Mouse (Mus musculus) limb, embryonic 13.5 days (tissue): Measurements from ENCODE around the gene Tulp2. TPM values are rescaled to one million over a fixed set of nuclear protein-coding genes. Genes with fewer than 3 reads are reported as not detected.

Experiments used
- ATAC-seq: fragments of 200-750 bp; cut with Nextera tagmentation; 2 replicates; pipeline ENCODE4 v1.8.0; 2017; ENCODE audit warnings: low read depth, moderate number of reproducible peaks, moderate TSS enrichment; ENCODE audit not compliant: low FRiP score
- H3K27ac ChIP-seq: fragments of 300-500 bp; sonication (generic); 2 replicates; pipeline ENCODE4 v1.5.1; 2015; ENCODE audit warnings: inconsistent platforms, mild to moderate bottlenecking, moderate library complexity
- H3K27me3 ChIP-seq: fragments of 300-500 bp; sonication (generic); 2 replicates; pipeline ENCODE4 v1.6.1; 2015; ENCODE audit warnings: mild to moderate bottlenecking, inconsistent platforms
- H3K36me3 ChIP-seq: fragments of 300-500 bp; sonication (generic); 2 replicates; pipeline ENCODE4 v1.6.1; 2015; ENCODE audit warnings: inconsistent platforms, mild to moderate bottlenecking, moderate library complexity
- H3K4me1 ChIP-seq: fragments of 300-500 bp; sonication (generic); 2 replicates; pipeline ENCODE4 v1.6.1; 2015; ENCODE audit warnings: inconsistent platforms
- H3K4me2 ChIP-seq: fragments of 300-500 bp; sonication (generic); replicated peaks from 2 replicates; pipeline ENCODE4 v1.6.1; 2015; ENCODE audit warnings: inconsistent platforms, mild to moderate bottlenecking, moderate library complexity
- H3K4me3 ChIP-seq: fragments of 300-500 bp; sonication (generic); 2 replicates; pipeline ENCODE4 v1.5.1; 2015; ENCODE audit warnings: moderate library complexity, mild to moderate bottlenecking, inconsistent platforms
- H3K9ac ChIP-seq: fragments of 300-500 bp; sonication (generic); 2 replicates; pipeline ENCODE4 v1.6.1; 2015; ENCODE audit warnings: mild to moderate bottlenecking, inconsistent platforms
- H3K9me3 ChIP-seq: fragments of 300-500 bp; sonication (generic); 2 replicates; pipeline ENCODE4 v1.6.1; 2016; ENCODE audit warnings: inconsistent platforms
- WGBS: fragments of 180-500 bp; shearing (Covaris S2); methylation state at CpG from one replicate; pipeline ENCODE4 v1.1.7; 2015; 5-methylcytosine and 5-hydroxymethylcytosine counted together
- polyA plus RNA-seq: library from polyadenylated mRNA; unstranded; fragments of >200 nt; fragmentation: Nextera tagmentation; extraction: Ambion mirVana; gene quantifications from 2 replicates; pipeline ENCODE4 v1.2.1, GENCODE M21; 2015

Gene Tulp2
- 1.0 and 1.2 TPM in 2 replicates for polyA plus RNA-seq

- H3K36me3 ChIP-seq = no peaks in the 10 kb centered on the region
- no peak within 1 kb of the TSS for H3K9ac ChIP-seq
- H3K27me3 ChIP-seq = no peaks in the 10 kb centered on the region
- H3K4me2 ChIP-seq = no peak within 1 kb of the TSS
- H3K27ac ChIP-seq = no peak within 1 kb of the TSS
- peak; percentile 80 for ATAC-seq
- no peak within 1 kb of the TSS for H3K4me3 ChIP-seq
- H3K4me1 ChIP-seq = 0 out of 2 replicates have a peak, but pooled peaks cover 3% of the 10 kb centered on the region
- no peaks in the 10 kb centered on the region for H3K9me3 ChIP-seq
- 49% methylated on average over 15 of the region's 15 CpGs for WGBS
These were observed at the start of gene Tulp2 for GRCm38 (mm10) chr7:45481374-45481927. Gene Tulp2 (plus strand): TSS chr7:45481877.

GRCm38 (mm10) chr7:45433835-45434202 lies 47.9 kb upstream of the Tulp2 start:
- Histone ChIP-seq H3K4me1 (peaks cover 47% of the 10 kb centered on the region), H3K36me3 (peaks cover 33% of the 10 kb centered on the region), H3K4me2 (peak overlapping the region; percentile 98), H3K9me3 (no peaks in the 10 kb centered on the region), H3K27me3 (no peaks in the 10 kb centered on the region), H3K4me3 (peak overlapping the region; percentile 93), H3K27ac (peak overlapping the region; percentile 88), H3K9ac (peak overlapping the region; percentile 94)
- ATAC-seq = no peak
- WGBS = 2% methylated on average over 7 of the region's 7 CpGs

- Histone ChIP-seq H3K9ac (peak within 1 kb of the TSS; percentile 94), H3K27ac (peak within 1 kb of the TSS; percentile 88), H3K4me2 (peak within 1 kb of the TSS; percentile 98), H3K27me3 (no peaks in the 10 kb centered on the region), H3K36me3 (peaks cover 29% of the 10 kb centered on the region), H3K4me3 (peak within 1 kb of the TSS; percentile 93), H3K9me3 (no peaks in the 10 kb centered on the region), H3K4me1 (peaks cover 47% of the 10 kb centered on the region)
- ATAC-seq = peak; percentile 97
- under 1% methylated on average over 45 of the region's 45 CpGs for WGBS
These were observed 47.3 kb upstream of the Tulp2 start, which contains the start of gene Gys1 for GRCm38 (mm10) chr7:45434203-45435015. Gene Gys1 (plus strand): TSS chr7:45434844.

GRCm38 (mm10) chr7:45435038-45435437 lies 46.6 kb upstream of the Tulp2 start:
- no peaks in the 10 kb centered on the region for H3K9me3 ChIP-seq
- H3K36me3 ChIP-seq = peaks cover 29% of the 10 kb centered on the region
- peak overlapping the region; percentile 72; the same call in 1 of the 2 replicates for H3K27ac ChIP-seq
- peak overlapping the region; percentile 93 for H3K4me3 ChIP-seq
- peak overlapping the region; percentile 82 for H3K4me2 ChIP-seq
- 3% methylated on average over 16 of the region's 16 CpGs for WGBS
- H3K4me1 ChIP-seq = peaks cover 47% of the 10 kb centered on the region
- H3K27me3 ChIP-seq = no peaks in the 10 kb centered on the region
- peak overlapping the region; percentile 77 for H3K9ac ChIP-seq
- ATAC-seq = no peak; the same call in 1 of the 2 replicates

- Histone ChIP-seq H3K27ac (no peak overlapping the region), H3K9ac (peak overlapping the region; percentile 77; the same call in 1 of the 2 replicates), H3K4me1 (peaks cover 47% of the 10 kb centered on the region), H3K4me3 (0 out of 2 replicates have a peak overlapping the region, but pooled peaks have one; percentile 13), H3K9me3 (no peaks in the 10 kb centered on the region), H3K36me3 (peaks cover 29% of the 10 kb centered on the region), H3K27me3 (no peaks in the 10 kb centered on the region), H3K4me2 (peak overlapping the region; percentile 82)
- ATAC-seq = no peak
- WGBS = 90% methylated on average over 5 of the region's 5 CpGs
These were observed 45.2 kb upstream of the Tulp2 start for GRCm38 (mm10) chr7:45436444-45436843.

GRCm38 (mm10) chr7:45437046-45437445 lies 44.6 kb upstream of the Tulp2 start:
- no peak for ATAC-seq
- Histone ChIP-seq H3K9ac (no peak overlapping the region), H3K9me3 (no peaks in the 10 kb centered on the region), H3K4me1 (peaks cover 47% of the 10 kb centered on the region), H3K27me3 (no peaks in the 10 kb centered on the region), H3K27ac (no peak overlapping the region), H3K36me3 (peaks cover 27% of the 10 kb centered on the region), H3K4me3 (0 out of 2 replicates have a peak overlapping the region, but pooled peaks have one; percentile 13), H3K4me2 (peak overlapping the region; percentile 82)
- WGBS = 20% methylated on average over 6 of the region's 6 CpGs

- Histone ChIP-seq H3K36me3 (peaks cover 32% of the 10 kb centered on the region), H3K9ac (no peak within 1 kb of the TSS), H3K4me2 (peak within 1 kb of the TSS; percentile 82), H3K27me3 (no peaks in the 10 kb centered on the region), H3K4me3 (peak within 1 kb of the TSS; percentile 13), H3K4me1 (peaks cover 44% of the 10 kb centered on the region), H3K27ac (no peak within 1 kb of the TSS), H3K9me3 (no peaks in the 10 kb centered on the region)
- 13% methylated on average over 19 of the region's 19 CpGs for WGBS
- no peak for ATAC-seq
These were observed 44.0 kb upstream of the Tulp2 start, which contains the start of gene Ruvbl2 for GRCm38 (mm10) chr7:45437521-45438276. Gene Ruvbl2 (minus strand): TSS chr7:45438096.

GRCm38 (mm10) chr7:45443526-45444420 lies 37.9 kb upstream of the Tulp2 start:
- no peaks in the 10 kb centered on the region for H3K9me3 ChIP-seq
- WGBS = 86% methylated on average over 22 of the region's 22 CpGs

GRCm38 (mm10) chr7:45446589-45446988 lies 35.1 kb upstream of the Tulp2 start:
- Histone ChIP-seq H3K4me3 (no peak overlapping the region), H3K27ac (no peak overlapping the region), H3K36me3 (peaks cover 70% of the 10 kb centered on the region), H3K27me3 (no peaks in the 10 kb centered on the region), H3K9me3 (no peaks in the 10 kb centered on the region), H3K4me2 (no peak overlapping the region), H3K4me1 (no peaks in the 10 kb centered on the region), H3K9ac (no peak overlapping the region)
- no peak for ATAC-seq

More at GRCm38 (mm10) chr7:45443526-45444420, 37.9 kb upstream of the Tulp2 start:
- peaks cover 74% of the 10 kb centered on the region for H3K36me3 ChIP-seq
- no peaks in the 10 kb centered on the region for H3K27me3 ChIP-seq
- H3K4me2 ChIP-seq = no peak overlapping the region
- no peak overlapping the region for H3K27ac ChIP-seq
- H3K9ac ChIP-seq = no peak overlapping the region
- ATAC-seq = no peak
- H3K4me1 ChIP-seq = no peaks in the 10 kb centered on the region
- no peak overlapping the region for H3K4me3 ChIP-seq

- peak; percentile 37 for ATAC-seq
- Histone ChIP-seq H3K4me1 (no peaks in the 10 kb centered on the region), H3K27me3 (no peaks in the 10 kb centered on the region), H3K36me3 (peaks cover 74% of the 10 kb centered on the region), H3K4me2 (no peak overlapping the region), H3K27ac (no peak overlapping the region), H3K4me3 (no peak overlapping the region), H3K9me3 (no peaks in the 10 kb centered on the region), H3K9ac (no peak overlapping the region)
- 32% methylated on average over 11 of the region's 11 CpGs for WGBS
These were observed 34.2 kb upstream of the Tulp2 start for GRCm38 (mm10) chr7:45447325-45447990.

GRCm38 (mm10) chr7:45449974-45450373 lies 31.7 kb upstream of the Tulp2 start:
- H3K36me3 ChIP-seq = peaks cover 72% of the 10 kb centered on the region
- H3K27ac ChIP-seq = no peak overlapping the region
- 91% methylated on average over 1 of the region's 1 CpGs for WGBS
- H3K9me3 ChIP-seq = no peaks in the 10 kb centered on the region
- no peaks in the 10 kb centered on the region for H3K4me1 ChIP-seq
- no peak overlapping the region for H3K9ac ChIP-seq
- H3K4me2 ChIP-seq = no peak overlapping the region
- H3K4me3 ChIP-seq = no peak overlapping the region
- H3K27me3 ChIP-seq = no peaks in the 10 kb centered on the region
- no peak for ATAC-seq
